Mouse (Mus musculus) spleen, postnatal 36 days (tissue): ENCODE measurements around the gene H2-Ab1.
A peak's percentile ranks its signal among the peaks of the same experiment; 100 is the strongest.

ENCODE experiments used
- DNase-seq, 2 experiments: peaks; one replicate each; pipeline ENCODE4 v3.0.0; 2022; ENCODE audit warnings: low spot score in 2 of 2, mixed read lengths in 1 of 2

The H2-Ab1 gene

GRCm38 (mm10) chr17:34238706-34239105 lies 18.8 kb upstream of the H2-Ab1 start, which contains the start of gene H2-Ob:
H2-Ob (plus strand) TSS chr17:34238903.
- DNase-seq = peak; percentile 85 to 91

GRCm38 (mm10) chr17:34239601-34240041 lies 17.9 kb upstream of the H2-Ab1 start:
- DNase-seq = peak; percentile 77 to 85

GRCm38 (mm10) chr17:34240366-34240765 lies 17.1 kb upstream of the H2-Ab1 start:
- peak in 1 of 2 experiments; percentile 1 for DNase-seq

- peak in 1 of 2 experiments; percentile 1 for DNase-seq
Observed at GRCm38 (mm10) chr17:34240916-34241315, 16.6 kb upstream of the H2-Ab1 start.

GRCm38 (mm10) chr17:34244656-34245055 lies 12.8 kb upstream of the H2-Ab1 start:
- DNase-seq = peak in 1 of 2 experiments; percentile 0

GRCm38 (mm10) chr17:34247047-34247446 lies 10.4 kb upstream of the H2-Ab1 start:
- DNase-seq = no peak

- DNase-seq = peak; percentile 54 to 65
Observed at GRCm38 (mm10) chr17:34248764-34249163, 8.7 kb upstream of the H2-Ab1 start.

- DNase-seq = no peak
Observed at GRCm38 (mm10) chr17:34249361-34249760, 8.1 kb upstream of the H2-Ab1 start.

GRCm38 (mm10) chr17:34249878-34250277 lies 7.6 kb upstream of the H2-Ab1 start:
- peak; percentile 65 to 75 for DNase-seq

- DNase-seq = no peak
Observed at GRCm38 (mm10) chr17:34251666-34252065, 5.8 kb upstream of the H2-Ab1 start.

GRCm38 (mm10) chr17:34256501-34256900 lies 988 bp upstream of the H2-Ab1 start:
- DNase-seq = no peak

GRCm38 (mm10) chr17:34260551-34260950 lies 3.1 kb downstream of the H2-Ab1 start:
- no peak for DNase-seq

GRCm38 (mm10) chr17:34261502-34261901 lies 4.0 kb downstream of the H2-Ab1 start:
- peak; percentile 90 to 93 for DNase-seq

GRCm38 (mm10) chr17:34263068-34263467 lies 5.6 kb downstream of the H2-Ab1 start:
- DNase-seq = peak; percentile 85 to 90

- peak; percentile 77 to 85 for DNase-seq
Observed at GRCm38 (mm10) chr17:34263811-34264371, 6.4 kb downstream of the H2-Ab1 start.

GRCm38 (mm10) chr17:34264452-34265351 lies 7.2 kb downstream of the H2-Ab1 start:
- peak in 1 of 2 experiments; percentile 50 for DNase-seq

GRCm38 (mm10) chr17:34268262-34268661 lies 10.8 kb downstream of the H2-Ab1 start:
- DNase-seq = no peak

- no peak for DNase-seq
Observed at GRCm38 (mm10) chr17:34268748-34269147, 11.3 kb downstream of the H2-Ab1 start.

- DNase-seq = no peak
Observed at GRCm38 (mm10) chr17:34269817-34270216, 12.3 kb downstream of the H2-Ab1 start.

GRCm38 (mm10) chr17:34270230-34270629 lies 12.7 kb downstream of the H2-Ab1 start:
- DNase-seq = no peak

- no peak for DNase-seq
Observed at GRCm38 (mm10) chr17:34270940-34271339, 13.5 kb downstream of the H2-Ab1 start.

GRCm38 (mm10) chr17:34272102-34272501 lies 14.6 kb downstream of the H2-Ab1 start:
- DNase-seq = no peak
